Mouse (Mus musculus) leukemia stem cell, adult 10-12 weeks (primary cell): Measurements from ENCODE around the gene Il17re. TPM values are rescaled to one million over a fixed set of nuclear protein-coding genes. Genes with fewer than 3 reads are reported as not detected.

Experiments used
- polyA plus RNA-seq: library from polyadenylated mRNA; stranded (reverse); fragments of >175 nt; gene quantifications from 2 replicates; pipeline ENCODE4 v1.2.3, GENCODE M21; 2012; ENCODE audit warnings: low replicate concordance

Il17re gene
- polyA plus RNA-seq = 0.08 TPM in 1 of 2 replicates, not detected in the other

GRCm38 (mm10) chr6:113457952-113458534 lies at the start of gene Il17re:
TSS of gene Il17re (plus strand) at chr6:113458484.

GRCm38 (mm10) chr6:113419199-113419587 lies 39.1 kb upstream of the Il17re start, which contains the start of gene Rpusd3:
TSS of gene Rpusd3 (minus strand) at chr6:113419340.

GRCm38 (mm10) chr6:113435664-113436205 lies 22.5 kb upstream of the Il17re start, which contains the start of gene Cidec:
TSS of gene Cidec (minus strand) at chr6:113435760.

GRCm38 (mm10) chr6:113442442-113443090 lies 15.7 kb upstream of the Il17re start, which contains the start of gene Jagn1:
TSS of gene Jagn1 (plus strand) at chr6:113442569.

GRCm38 (mm10) chr6:113471297-113471936 lies 13.1 kb downstream of the Il17re start, which contains the start of gene Il17rc:
TSS of gene Il17rc (plus strand) at chr6:113471427.

GRCm38 (mm10) chr6:113483100-113483615 lies 24.9 kb downstream of the Il17re start, which contains the start of gene Creld1:
TSS of gene Creld1 (plus strand) at chr6:113483297.

GRCm38 (mm10) chr6:113501388-113502084 lies 43.3 kb downstream of the Il17re start, which contains the start of gene Prrt3:
TSS of gene Prrt3 (minus strand) at chr6:113501931.

Other genes with a start within 250 kb of the Il17re start
- 64.5 and 115 TPM in 2 replicates for gene Mtmr14, start 220.6 kb upstream of the Il17re start, polyA plus RNA-seq
- gene Cpne9, start 176.2 kb upstream of the Il17re start, polyA plus RNA-seq = not detected in 2 replicates
- gene Brpf1, start 151.3 kb upstream of the Il17re start, polyA plus RNA-seq = 31.9 and 78.4 TPM in 2 replicates
- gene Ogg1, start 131.5 kb upstream of the Il17re start, polyA plus RNA-seq = 11.2 and 13.0 TPM in 2 replicates
- gene Camk1, start 114.5 kb upstream of the Il17re start, polyA plus RNA-seq = 3.1 and 4.4 TPM in 2 replicates
- gene Tada3, start 80.6 kb upstream of the Il17re start, polyA plus RNA-seq = 41.4 and 52.6 TPM in 2 replicates
- 409 and 484 TPM in 2 replicates for gene Arpc4, start 80.4 kb upstream of the Il17re start, polyA plus RNA-seq
- 5.9 and 6.1 TPM in 2 replicates for gene Ttll3, start 69.2 kb upstream of the Il17re start, polyA plus RNA-seq
- 135 and 164 TPM in 2 replicates for gene Rpusd3, start 39.1 kb upstream of the Il17re start, polyA plus RNA-seq
- gene Cidec, start 22.7 kb upstream of the Il17re start, polyA plus RNA-seq = not detected in 2 replicates
- gene Jagn1, start 15.9 kb upstream of the Il17re start, polyA plus RNA-seq = 8.9 and 12.8 TPM in 2 replicates
- 2.5 and 3.0 TPM in 2 replicates for gene Il17rc, start 12.9 kb downstream of the Il17re start, polyA plus RNA-seq
- gene Creld1, start 24.8 kb downstream of the Il17re start, polyA plus RNA-seq = 25.7 and 65.0 TPM in 2 replicates
- 0.06 TPM in 1 of 2 replicates, not detected in the other for gene Prrt3, start 43.4 kb downstream of the Il17re start, polyA plus RNA-seq
- 54.1 and 74.3 TPM in 2 replicates for gene Emc3, start 73.2 kb downstream of the Il17re start, polyA plus RNA-seq
- 0.74 and 3.2 TPM in 2 replicates for gene Fancd2, start 73.2 kb downstream of the Il17re start, polyA plus RNA-seq
- gene Fancd2os, start 142.2 kb downstream of the Il17re start, polyA plus RNA-seq = not detected in 2 replicates
- 7.0 and 22.1 TPM in 2 replicates for gene Brk1, start 146.3 kb downstream of the Il17re start, polyA plus RNA-seq
- gene Vhl, start 165.5 kb downstream of the Il17re start, polyA plus RNA-seq = 6.5 and 10.1 TPM in 2 replicates
- gene Irak2, start 180.0 kb downstream of the Il17re start, polyA plus RNA-seq = 57.1 and 103 TPM in 2 replicates
- gene Tatdn2, start 238.6 kb downstream of the Il17re start, polyA plus RNA-seq = 46.3 and 62.3 TPM in 2 replicates